Mouse (Mus musculus): ENCODE measurements at regions not wholly inside any gene's neighbourhood (a gene's known extent, or its start where the extent isn't known, plus 50 kb on each side); places are given as distances from the start of the nearest gene placed in this dataset.

DNA sequence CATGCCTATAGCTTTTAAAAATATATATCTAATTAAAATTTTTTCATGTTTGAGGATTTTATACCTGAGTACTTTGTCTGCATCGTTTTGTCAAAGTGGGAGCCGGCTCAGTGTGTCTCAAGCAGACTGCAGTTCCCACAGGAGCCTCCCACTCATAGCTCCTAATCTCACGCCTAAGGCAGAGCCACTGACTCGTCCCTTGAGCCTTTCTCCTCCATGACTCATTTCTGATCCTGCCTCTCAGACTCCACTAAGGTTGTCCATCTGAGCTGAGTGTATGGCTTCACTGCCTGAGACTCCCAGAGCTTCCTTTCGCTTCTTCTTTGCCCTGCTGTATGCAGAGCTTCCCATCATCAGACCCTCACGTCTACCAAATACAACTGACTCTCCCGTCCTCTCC is 98.8 kb downstream of the Efnb2 start:
- no peak for DNase-seq

DNA sequence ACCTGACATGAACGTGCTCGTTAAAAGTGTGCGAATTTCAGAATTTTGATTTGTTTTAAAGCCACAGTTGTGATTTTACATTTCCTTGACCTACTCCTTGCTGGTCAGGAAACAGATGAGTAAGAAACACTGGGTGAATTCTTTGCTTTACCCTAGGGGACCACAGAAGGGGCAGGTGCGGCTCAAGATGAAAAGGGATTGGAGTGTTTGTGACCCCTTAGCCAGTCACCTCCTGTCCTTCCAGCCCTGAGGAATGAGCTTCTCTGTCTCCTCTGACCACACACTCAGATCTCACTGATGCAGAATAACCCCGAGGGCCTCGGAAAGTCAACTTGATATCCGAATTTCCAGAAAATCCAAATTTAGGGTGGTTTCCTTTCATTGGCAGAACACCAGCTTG is 103.0 kb downstream of the Efnb2 start:
- no peak for DNase-seq

DNA sequence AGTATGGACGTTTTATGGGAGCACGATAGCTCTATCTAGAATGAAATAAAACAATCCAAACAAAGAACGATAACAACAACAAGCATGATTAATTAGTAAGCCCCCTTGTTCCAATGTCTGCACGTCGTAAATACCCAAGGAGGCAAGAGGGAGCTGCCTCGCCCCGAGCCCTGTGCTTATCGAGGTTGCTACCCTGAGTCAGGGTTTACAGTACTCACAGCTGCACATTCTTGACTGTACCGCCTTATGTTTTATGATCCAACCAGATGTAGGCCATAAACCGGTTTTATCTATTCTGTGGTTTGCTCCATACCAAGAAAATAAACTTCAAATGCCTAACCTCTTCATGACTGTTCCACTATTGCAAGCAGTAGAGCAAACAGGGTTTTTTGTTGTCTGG is 104.9 kb downstream of the Efnb2 start:
- no peak for DNase-seq

DNA sequence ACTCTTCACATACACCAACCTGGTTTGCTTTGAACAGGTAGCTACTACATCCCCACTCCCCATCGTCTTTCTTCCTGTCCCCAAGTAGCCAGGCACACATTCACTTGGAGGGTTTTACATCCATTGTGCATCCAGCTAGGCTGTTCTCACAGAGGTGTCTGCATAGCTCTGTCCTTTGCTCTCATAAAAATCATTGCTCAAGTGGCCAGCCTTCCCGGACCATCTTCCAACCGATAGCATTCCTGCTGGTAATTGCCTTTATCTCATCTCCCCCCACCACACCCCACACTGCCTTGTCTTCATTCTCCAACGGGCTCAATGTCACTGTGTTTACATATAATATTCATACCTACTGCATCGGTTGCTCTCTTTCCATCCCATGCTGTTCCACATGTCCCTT is 106.4 kb downstream of the Efnb2 start:
- no peak for DNase-seq

DNA sequence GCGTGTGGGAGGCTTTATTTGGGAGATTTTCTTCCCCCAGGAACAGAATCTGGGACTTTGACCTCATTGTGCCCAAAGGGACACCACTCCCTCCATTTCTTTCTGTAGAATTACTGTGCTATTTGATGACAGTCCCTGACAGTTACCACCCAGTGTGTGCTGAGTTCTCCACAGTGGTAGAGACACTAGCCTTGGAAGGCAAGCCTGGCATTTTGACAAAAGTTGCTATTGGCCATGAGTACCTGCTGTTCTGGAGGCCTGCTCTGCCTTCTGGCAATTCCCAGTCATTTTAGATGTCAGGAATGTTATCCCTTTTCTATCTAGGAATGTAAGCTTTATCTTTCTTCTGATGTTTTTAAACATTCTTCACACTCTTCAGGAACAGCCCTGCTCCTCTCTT is 108.3 kb downstream of the Efnb2 start:
- DNase-seq, result peak; percentile 59

DNA sequence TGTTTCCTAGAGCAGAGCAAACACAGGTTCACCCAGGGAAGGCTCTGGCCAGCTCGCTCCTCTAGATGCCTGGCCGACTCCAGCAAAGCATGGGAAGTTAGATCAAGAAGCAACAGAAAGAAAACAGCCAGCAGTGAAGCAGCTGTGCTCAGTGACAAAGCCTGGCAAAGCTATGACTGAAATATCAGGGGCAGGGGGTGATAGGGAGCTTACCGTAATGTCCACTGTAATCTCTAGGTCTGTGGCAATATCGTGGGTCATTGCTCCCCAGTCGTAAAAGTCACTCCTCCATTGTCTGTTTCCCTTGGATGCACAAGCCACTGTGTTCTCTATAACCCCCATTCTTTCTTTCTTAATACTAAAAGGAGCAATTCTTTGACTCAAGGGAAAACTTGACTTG is 124.4 kb downstream of the Efnb2 start:
- DNase-seq, result no peak

DNA sequence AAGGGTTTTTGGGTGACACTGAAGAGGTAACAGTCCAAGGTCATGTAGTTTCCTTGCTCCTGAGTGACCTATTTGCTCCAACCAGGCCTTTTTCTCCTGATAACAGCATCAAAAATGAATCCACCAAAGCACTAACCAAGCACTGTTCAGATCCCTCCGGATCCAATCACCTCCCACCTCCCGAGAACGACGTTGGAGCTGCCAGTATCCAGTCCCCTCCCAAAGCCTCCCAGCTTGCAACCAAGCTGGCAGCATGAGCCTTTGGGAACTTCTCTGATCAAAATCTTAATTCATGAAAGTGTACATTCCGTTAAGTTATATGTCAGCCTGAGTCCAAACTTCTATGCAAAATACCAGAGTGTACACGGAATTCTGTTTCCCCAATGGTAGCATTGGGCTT is 126.3 kb downstream of the Efnb2 start:
- no peak for DNase-seq

DNA sequence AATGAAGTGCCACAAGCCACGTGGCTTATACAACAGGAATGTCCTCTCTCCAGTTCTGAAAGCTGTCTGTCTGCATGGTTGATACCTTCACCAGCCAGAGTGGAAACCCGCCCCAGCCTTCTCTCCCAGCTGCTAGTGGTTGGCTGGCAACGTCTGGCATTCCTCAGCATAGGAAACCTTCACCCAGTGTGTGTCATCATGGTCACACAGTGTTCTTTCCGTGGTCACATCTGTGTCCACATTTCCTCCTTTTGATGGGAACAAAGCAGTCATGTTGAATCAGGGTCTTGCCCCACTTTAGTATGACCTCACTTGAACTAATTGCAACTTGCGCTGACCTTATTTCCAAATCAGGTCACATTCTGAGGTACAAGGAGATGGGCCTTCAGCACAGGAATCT is 128.1 kb downstream of the Efnb2 start:
- DNase-seq, result no peak

DNA sequence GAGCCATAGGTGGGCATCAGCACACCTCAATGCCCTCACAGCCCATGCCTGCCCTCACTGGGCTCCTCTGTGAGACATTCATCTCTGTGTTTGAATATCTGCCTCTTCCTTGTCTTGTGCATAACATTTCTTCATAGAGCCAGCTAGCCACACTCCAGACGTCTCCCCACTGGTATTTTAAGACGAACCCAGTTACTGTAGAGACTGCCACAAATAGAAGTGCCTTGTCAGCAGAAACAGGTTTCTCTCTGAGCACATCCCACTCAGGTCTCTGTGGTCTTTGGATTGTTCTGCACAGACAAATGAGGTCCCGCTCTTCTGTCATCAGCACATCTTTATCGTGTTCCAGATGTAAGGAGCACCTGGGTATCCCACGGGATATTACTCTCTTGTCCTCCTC is 130.5 kb downstream of the Efnb2 start:
- DNase-seq, result no peak

DNA sequence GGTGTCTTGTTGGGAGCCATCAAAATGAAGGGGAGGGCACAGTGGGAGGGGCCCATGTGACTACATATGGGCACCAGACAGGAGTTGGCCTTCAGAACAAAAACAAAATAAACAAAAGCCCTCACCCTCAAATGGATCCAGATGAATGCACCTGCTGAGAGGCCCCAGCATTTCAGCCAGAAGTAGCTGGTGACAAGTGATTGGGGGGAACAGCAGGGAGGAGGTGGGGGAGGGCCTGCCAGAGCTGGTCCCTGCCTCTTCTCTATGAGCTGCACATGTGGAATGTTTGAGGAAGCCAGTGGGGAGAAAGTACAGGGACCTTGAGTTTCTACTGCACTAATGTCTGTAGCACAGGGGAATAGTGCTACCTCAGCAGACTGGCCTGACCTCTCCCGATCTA is 139.5 kb downstream of the Efnb2 start:
- DNase-seq, result no peak

DNA sequence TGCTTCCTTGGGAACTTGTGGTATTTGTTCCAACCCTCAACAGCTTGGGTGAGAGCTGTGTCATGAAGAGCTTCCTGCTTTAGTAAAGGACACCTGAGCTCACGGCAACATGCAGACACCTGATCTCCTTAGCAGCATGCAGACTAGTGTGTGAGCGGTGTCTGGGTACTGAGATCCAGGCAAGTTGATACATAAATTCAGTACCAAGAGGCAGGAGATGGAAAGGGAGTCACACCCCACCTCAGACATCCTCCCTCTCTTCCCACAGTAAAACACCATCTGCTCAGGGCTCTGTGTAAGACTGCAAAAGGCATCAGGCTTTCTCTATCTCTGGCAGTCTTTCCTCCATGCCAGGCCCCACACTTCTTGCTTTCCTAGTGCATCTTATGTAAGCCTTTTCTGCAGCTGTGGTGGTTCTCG is 141.3 kb downstream of the Efnb2 start:
- DNase-seq, result no peak

DNA sequence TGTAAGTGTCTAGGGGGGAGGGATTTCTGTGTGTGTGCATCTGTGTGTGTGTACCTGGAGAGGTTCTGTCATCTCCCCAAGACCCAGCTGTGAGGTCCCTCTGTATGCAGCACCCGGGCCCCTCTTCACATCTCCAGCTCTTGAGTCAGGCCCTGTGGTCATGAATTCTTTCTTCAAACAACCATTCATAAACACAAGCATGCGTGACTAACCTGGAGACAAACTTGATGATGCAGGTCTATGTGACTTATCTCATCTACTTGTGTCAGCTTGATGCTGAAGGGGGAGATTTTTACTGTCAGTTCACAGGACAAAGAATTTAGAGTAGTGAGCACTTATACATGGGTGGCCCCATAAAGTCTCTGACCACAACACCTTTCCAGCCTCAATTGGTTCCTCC is 143.4 kb downstream of the Efnb2 start:
- no peak for DNase-seq

DNA sequence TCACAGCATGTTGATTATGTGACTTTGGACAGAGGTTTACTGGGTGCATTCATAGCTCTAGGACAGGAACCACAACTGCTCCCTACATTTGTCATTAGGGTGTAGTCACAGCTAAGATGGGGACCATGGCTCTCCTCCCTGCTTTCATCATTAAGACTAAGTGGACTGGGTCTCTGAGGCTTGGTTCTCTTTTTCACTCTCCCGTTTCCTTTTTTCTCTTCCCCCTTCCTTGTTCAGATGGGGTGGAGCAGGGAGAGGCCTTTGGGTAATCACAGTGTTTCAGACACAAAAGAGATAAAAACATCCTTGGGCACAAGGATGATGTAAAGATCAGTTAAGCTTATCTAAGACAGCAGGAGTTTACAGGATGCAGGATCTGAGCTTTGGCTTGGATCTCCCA is 144.8 kb downstream of the Efnb2 start:
- no peak for DNase-seq

DNA sequence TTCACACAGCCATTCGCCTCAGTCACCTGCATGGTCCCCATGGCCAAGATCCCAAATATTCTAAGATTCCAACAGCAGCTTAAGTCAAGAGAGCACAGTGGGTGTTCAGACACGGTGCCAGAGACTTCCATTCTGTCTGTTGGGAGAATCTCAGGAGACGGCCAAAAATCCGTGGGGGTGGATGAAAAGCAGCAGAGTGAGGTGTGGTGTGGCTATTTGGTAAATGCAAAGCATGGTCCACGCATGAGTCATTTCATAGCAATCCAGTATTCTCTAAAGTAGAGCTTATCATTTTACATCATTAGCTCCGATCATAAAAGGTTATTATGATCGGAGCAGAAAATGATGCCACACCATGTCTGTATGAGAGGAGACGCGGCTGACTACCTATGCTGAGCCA is 161.1 kb downstream of the Efnb2 start:
- no peak for DNase-seq

DNA sequence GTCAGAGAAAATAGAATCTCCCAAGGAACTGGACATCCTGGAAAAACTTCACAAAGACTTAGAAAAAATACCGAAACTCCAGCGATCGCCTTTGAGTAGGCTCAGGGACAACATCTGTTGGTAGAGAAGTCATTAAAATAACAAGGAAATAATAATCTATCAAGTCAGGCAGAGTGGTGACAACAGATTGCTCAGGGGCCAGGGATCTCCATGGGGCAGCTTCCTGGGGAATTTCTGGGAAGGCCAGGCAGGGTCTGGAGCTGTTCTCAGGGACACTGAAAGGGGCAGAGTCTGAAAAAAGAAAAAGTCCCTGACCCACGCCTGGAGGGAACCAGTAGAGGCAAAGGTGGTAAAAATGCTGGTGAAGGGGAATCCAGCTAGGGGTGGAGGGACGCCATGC is 162.3 kb downstream of the Efnb2 start:
- DNase-seq, result no peak

DNA sequence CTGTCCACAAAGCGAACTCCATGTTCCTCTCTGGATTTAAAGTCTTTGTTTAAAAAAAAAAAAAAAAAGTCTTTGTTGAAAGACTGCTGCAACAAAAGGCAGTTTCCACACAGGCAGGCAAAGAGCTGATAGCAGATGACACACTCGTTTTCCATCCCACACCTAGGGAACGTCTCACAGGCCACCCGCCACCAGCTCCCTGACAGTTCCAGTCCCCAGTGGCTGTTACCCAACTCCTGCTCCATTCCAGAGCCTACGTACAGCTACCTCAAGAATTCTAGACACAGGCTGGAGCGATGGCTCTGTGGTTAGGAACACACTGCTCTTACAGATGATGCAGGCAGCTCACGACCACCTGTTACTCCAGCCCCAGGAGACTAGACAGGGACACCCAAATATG is 165.6 kb downstream of the Efnb2 start:
- no peak for DNase-seq

DNA sequence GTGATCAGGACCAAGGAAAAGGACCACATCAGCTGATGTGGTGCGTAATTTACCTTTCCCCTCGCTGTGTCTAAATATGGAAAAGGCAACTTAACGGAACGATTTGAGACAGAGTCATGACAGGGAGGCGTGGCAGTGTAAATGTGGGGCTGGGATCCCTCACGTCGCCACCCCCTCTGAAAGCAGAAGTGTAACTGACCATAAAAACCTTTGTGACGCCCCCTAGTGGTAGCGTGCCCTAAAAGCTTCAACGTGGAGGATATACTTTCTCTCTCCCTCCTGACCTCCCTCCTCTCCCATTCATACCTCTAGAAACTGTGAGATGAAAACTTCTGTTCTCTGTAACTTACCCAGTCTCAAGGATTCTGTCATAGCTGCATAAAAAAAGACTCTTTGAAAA is 166.8 kb downstream of the Efnb2 start:
- no peak for DNase-seq

DNA sequence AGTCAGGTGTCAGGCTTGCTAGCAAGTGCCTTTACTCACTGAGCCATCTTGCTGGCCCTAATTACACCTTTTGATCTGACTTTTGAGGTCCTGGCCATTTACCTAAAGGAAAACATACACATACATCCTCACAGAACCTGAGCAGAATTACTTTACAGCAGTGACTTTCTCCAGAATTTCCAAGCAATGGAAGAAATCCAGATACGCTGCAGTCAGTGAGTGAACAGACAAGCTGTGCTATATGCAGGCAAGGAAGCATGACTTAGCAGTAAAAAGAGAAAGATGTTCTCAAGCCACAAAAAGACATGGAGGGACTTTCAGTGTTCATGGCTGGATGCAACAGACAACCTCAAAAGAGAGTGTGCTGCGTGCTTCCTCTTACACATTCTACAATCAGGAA is 169.1 kb downstream of the Efnb2 start:
- DNase-seq, result no peak

DNA sequence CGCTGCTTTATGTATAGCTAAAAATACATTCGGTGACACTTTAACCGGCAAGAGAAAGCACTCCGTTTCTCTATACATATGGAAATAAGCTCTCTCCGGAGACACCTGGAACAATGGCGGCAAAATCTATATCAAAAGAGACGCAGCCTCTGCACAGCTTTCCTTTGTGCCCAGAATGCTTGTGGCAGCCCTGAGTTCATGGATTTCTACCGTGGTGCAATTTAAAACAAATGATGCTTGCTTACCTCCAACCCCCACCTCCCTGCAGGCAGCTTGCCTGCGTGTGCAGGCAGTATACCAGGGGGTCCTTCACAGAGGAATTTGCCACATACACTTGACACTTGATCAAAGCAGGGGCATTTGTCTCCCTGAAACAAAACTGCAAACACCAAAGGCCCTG is 171.3 kb downstream of the Efnb2 start:
- no peak for DNase-seq

DNA sequence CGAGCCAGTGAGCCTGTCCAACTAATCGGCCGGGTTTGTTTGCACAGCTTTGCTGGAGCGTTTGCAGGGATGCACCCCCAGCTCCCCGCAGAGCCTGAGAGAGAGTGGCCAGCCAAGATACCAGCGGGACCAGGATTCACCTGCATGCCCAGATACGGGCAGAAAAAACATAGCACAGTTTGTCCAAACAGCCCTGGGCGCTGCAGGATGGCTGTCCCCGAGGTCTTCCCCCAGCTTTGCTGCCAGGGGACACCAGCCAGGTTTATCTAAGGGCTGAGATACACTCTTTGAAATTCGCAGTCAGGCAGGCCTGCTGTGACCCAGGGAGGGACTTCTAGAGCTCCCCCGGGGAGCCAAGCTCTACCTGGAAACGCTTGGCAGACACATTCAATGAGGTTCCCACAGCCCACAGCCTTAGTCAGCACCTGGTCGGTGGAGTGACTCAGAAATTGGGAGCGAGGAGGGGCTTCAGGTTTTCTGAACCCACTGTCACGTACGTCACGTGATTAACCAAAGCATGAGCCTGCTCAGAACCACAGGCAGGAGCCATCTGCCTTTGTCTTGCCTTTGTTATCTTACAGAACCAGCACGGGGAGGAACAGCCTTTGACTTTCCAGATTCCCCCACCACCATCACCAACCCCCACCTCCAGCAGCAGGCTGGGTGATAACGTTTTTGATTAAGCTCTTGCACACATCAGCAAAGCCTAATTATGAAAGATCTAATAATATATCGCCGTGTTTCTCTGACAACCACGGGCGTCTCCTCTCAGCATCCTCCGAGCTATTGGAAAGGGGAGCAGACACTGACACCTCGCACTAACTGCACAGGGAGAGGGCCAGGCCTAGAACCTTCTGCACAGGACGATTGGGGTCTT is 172.1 kb downstream of the Efnb2 start:
- DNase-seq, result peak; percentile 93

DNA sequence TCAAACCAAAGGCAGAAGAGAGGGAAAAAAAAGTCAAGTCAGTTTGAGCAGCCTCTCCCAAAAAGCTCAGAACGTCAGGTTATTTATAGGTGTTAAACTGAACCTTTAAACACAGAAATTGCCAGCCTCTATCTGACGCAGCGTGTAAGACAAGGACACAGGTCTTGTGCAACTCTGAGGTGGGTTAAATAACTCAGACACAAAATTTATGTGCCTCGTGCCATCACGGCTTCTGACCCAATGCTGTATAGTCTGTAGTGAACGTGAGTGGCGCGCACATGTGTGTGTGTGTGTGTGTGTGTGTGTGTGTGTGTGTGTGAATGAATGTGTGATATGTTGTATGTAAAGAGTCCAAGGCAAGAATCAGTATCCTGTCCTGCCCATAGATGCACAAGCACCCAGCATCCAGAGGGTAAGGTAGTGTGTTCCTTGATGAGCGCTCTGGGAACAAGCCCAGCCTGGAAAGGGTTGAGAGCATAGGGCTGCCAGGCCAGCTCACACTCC is 172.8 kb downstream of the Efnb2 start:
- no peak for DNase-seq

DNA sequence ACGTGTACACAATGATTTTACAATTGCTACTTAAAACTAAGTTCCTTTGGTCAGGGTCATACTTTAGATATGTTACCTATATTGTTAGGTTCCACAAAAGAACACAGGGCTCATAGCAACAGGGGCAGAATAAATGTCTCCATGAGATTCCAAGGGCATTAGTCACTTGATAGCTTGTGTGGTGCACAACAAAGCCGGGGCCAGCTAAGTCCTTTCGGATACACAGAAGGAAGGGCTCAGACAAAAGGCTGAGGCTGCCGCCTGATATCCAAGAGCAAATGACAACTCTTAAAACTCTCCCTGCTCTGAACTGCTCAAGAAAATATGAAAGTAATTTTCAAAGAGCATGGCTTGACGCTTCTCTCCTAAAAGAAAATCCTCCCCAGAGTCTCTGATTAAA is 173.3 kb downstream of the Efnb2 start:
- no peak for DNase-seq

DNA sequence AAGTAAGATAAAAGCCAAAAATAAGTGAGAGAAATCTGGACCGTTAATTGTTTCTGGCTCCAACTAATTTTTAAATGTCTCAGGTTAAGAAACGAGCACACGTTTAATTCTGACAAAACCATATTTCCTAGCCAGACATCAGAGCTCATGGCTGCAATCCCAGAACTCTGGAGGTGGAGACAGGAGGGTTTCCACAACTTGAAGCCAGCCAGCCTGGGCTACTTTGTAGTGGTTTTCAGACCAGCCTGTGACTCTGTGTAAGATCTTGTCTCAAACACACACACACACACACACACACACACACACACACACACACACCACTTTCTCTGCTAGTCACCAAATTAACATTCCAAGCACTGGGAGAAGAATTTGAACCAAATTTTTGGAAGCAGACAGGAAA is 174.2 kb downstream of the Efnb2 start:
- DNase-seq, result no peak

DNA sequence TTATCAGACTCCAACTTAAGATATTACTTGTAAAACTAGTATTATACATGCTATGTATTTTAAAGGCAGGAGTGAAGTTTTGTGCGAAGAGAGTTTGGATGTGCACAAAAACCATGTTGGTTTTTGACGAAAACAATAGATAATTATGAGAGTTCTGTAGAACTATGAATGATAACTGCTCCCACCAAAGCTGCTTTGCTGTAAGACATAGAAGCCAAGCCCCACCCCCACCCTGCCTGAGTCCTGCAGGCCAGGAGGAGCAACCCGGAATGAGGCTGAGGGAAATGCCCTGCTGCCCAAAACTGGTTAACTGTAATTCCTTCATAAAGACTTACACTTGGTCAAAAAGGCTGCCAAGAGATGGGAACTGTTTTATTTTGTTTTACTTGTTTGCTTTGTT is 175.8 kb downstream of the Efnb2 start:
- no peak for DNase-seq

DNA sequence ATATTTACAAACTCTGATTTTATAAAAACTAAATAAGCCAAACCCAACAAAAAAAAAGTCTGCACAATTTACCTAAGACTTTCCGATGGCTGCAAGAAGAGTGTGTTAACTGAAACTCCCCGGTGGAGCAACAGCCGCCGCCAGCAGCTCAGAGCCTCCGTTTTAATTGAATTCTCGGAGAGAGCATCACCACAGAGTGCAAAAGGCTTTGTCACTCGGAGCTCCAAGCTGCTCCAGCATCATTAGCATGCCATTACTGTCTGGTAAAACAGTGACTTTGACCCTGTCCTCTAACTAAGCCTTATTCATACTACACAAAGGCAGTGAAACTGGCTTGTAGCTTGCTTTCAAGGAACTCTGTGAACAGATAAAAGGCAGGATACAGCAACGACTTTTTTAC is 176.5 kb downstream of the Efnb2 start:
- DNase-seq, result no peak

Data from cerebellum, adult 8-10 months (tissue).